In genomic region chr6:31227406-31227805, GRCm38 (mm10) we compare ENCODE assay signal across 18 mouse cellular contexts.
"Had no signal": no experiment of that assay in that cellular context is flagged by ENCODE, and none has a peak within 500 bp of the region (broad histone marks: within the 10 kb centered on the region; RNA-seq: fewer than 3 reads in every experiment).

No protein-coding gene starts in this region.

- DNase-seq: lung, adult 18-20 months; lung, embryonic 14.5 days; lung, postnatal 10 days; lung, postnatal 4 days; midbrain, embryonic 14.5 days; retina, postnatal 1 day; right cerebral cortex, adult 18-20 months; right cerebral cortex, postnatal 14 days; thymus, postnatal 14 days; thymus, postnatal 36 days had no signal

- H3K9ac ChIP-seq: lung, embryonic 14.5 days; midbrain, embryonic 12.5 days; neural tube, embryonic 13.5 days; neural tube, embryonic 15.5 days; stomach, embryonic 15.5 days had no signal

- ATAC-seq: midbrain, embryonic 16.5 days had no signal

- H3K4me3 ChIP-seq: midbrain, embryonic 10.5 days; midbrain, embryonic 12.5 days; myocyte; neural tube, embryonic 13.5 days; neural tube, embryonic 15.5 days; stomach, embryonic 15.5 days had no signal

- H3K4me1 ChIP-seq: midbrain, embryonic 12.5 days; neural tube, embryonic 13.5 days; neural tube, embryonic 15.5 days; stomach, embryonic 15.5 days had no signal

- H3K4me2 ChIP-seq: lung, embryonic 14.5 days; midbrain, embryonic 12.5 days; neural tube, embryonic 13.5 days; neural tube, embryonic 15.5 days; stomach, embryonic 15.5 days had no signal

- H3K36me3 ChIP-seq: midbrain, embryonic 10.5 days; midbrain, embryonic 12.5 days; neural tube, embryonic 13.5 days; neural tube, embryonic 15.5 days; stomach, embryonic 15.5 days had no signal

- H3K27me3 ChIP-seq: stomach, embryonic 15.5 days had no signal

- H3K9me3 ChIP-seq: midbrain, embryonic 10.5 days; midbrain, embryonic 12.5 days; neural tube, embryonic 13.5 days; neural tube, embryonic 15.5 days; stomach, embryonic 15.5 days had no signal

- H3K27ac ChIP-seq: midbrain, embryonic 10.5 days; midbrain, embryonic 12.5 days; neural tube, embryonic 13.5 days; neural tube, embryonic 15.5 days; stomach, embryonic 15.5 days; stomach, postnatal 0 days had no signal
